Mouse (Mus musculus) cortical plate, adult 2 months (tissue): Measurements from ENCODE around the gene Rec114.

Source experiments
- CTCF ChIP-seq: fragments of 200-500 bp; IDR thresholded peaks from 2 replicates; pipeline ENCODE4 v1.5.1; 2011; ENCODE audit warnings: mild to moderate bottlenecking, control low read depth, low read length; ENCODE audit not compliant: insufficient read depth; ENCODE audit errors: extremely low read depth
- POLR2A ChIP-seq: fragments of 200-500 bp; IDR thresholded peaks from 2 replicates; pipeline ENCODE4 v1.6.1; 2011; ENCODE audit warnings: mild to moderate bottlenecking, low read length, control low read depth; ENCODE audit not compliant: insufficient read depth; ENCODE audit errors: extremely low read depth

GRCm38 (mm10) chr9:58753606-58754005 is 9.8 kb upstream of the Rec114 start:
- TF ChIP-seq CTCF: no peak
- TF ChIP-seq POLR2A: no peak
